Mouse (Mus musculus) retina, postnatal 1 day (tissue): ENCODE measurements around the gene Cdhr2.
A peak's percentile ranks its signal among the peaks of the same experiment; 100 is the strongest.

ENCODE experiments used
- DNase-seq: peaks from one replicate; pipeline ENCODE4 v3.0.0-alpha.2; 2012

Cdhr2 gene

DNA sequence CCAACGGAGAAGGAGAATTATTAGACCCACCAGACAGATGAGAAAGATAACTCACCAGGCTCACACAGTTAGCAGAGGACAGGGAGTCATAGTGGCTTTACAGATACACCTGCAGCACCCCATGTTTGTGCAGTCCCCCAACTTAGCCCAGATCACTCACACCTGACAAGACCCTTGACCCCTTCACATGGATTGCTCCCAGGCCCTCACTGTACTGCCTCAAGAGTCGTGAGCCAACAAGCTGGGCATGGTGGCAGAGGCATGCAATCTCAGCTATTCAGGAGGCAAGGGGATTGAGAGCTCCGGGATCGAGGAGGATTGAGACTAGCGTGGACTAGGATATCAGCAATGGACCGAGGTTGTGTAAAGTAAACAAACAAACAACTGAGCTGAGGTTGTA lies 52.5 kb downstream of the Cdhr2 start:
- no peak for DNase-seq

DNA sequence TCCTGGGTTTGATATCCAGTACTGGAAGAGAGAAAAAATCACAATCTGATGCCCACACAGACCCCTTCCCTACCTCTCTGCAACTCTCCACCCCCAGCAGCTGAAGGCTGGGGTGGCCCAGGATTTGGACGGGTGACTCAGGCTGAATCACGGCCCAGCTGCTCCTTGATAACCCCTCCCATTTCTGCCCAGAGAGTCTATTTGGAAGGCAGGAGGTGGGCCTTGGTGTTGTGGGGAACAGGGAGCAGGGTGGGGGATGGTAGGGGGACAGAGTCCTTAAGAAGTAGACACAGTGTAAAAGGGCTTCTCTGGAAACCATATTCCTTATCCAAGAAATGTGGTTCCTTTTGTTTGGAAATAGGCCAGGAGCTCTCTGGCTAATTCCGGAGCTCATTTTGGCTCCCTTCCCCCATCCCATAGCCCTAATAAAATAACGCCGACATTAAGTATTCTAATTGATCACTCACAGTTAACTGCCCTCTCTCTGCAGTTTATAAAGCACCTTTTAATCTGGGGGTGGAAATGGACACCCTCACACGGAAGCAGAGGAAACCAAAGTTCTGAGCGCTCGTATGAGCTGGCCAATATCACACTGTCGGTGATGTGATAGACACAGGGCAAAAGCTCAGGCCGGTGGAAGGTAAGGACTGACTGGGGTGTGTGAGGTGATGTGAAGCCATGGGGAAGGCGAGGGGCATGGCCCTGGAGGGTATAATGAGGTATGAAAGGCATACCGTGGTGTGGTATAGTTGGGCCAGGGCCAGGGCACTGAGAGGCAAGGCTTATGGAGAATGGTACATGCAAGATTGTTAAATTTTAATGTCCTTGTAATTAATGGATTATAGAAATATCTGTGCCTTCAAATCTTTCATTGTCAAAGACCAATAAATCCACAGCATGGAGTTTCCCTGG lies 53.2 kb downstream of the Cdhr2 start:
- peak; percentile 36 for DNase-seq

DNA sequence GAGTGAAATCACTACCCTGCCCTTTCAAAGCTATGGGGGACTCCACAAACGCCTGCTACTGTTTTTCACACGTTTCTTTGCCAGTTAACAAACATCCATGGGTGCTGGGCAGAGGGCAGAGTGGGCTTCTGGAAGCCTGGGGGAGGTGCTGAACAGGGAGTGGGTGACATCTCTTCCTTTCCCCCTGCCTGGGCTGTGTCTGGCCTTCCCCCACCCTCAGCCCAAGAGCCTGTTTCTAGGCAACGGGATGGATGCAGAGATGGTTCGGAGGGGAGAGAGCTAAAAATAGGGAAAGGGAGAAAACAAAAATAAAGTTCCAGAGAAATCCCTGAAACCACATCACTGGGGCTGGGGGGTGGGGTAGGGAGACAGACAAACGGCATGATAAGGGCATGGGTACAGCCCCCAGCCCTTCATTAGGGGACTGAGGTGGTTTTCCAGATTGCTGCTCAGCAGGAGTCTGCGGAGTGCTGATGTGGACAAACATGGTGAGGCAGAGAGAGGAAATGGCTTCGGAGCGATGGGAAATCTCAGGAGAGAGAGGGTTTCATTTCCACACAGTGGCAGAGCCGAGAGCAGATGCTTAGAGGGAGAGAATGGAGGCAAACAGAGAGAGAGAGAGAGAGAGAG lies 54.1 kb downstream of the Cdhr2 start:
- peak; percentile 30 for DNase-seq

DNA sequence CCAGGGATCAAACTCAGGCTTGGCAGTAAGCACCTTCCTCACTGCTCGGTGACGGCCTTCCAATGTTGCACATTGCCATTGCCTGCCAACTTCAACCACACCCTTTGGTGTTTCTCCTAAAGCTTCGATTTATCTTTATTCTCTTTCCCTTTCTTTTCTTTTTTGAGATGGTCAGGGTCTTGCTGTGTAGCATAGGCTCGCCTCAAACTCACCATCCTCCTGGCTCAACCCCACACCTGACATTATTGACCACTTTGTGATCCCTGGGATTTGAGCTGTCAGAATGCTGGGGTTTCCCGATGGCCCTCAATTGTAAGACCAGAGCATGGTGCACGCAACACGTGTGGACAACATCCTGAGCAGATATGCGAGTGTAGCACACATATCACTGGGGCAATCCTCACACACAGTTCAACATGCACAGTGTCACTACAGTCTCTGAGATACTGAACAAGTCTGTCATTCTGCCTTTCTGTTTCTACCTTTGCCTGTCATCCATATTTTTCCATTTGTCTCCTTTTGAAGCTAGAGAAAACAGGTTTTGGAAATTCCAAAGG lies 55.0 kb downstream of the Cdhr2 start:
- no peak for DNase-seq

DNA sequence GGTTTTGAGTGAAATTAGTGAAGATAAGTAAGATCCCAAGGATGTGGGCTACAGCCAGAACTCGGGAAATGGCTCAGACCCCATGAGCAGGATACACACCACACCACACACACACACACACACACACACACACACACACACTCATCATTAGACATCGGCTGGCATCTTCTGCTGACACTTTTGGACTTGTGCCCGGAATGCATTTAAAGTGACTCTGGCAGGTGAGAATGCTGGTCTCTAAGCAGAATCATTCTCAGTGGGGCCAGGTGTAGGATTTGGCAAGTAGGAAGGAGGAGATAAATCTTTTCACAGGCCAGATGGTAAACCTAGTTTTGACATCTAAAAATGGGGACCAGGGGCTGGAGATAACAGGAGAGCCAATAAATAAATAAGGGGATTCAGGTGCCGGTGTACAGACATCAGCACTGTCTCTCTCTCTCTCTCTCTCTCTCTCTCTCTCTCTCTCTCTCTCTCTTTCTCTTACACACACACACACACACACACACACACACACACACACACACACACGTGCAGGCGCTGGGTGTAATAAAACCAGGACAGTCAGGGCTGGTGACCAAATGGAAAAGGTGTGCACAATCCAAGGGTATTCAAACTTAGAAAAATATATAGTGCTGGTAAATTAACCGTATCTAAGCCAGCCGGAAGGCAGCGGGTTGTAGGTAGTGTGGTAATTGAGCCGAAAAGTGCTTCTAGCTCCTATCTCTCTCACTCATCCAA lies 56.0 kb downstream of the Cdhr2 start:
- DNase-seq: no peak

DNA sequence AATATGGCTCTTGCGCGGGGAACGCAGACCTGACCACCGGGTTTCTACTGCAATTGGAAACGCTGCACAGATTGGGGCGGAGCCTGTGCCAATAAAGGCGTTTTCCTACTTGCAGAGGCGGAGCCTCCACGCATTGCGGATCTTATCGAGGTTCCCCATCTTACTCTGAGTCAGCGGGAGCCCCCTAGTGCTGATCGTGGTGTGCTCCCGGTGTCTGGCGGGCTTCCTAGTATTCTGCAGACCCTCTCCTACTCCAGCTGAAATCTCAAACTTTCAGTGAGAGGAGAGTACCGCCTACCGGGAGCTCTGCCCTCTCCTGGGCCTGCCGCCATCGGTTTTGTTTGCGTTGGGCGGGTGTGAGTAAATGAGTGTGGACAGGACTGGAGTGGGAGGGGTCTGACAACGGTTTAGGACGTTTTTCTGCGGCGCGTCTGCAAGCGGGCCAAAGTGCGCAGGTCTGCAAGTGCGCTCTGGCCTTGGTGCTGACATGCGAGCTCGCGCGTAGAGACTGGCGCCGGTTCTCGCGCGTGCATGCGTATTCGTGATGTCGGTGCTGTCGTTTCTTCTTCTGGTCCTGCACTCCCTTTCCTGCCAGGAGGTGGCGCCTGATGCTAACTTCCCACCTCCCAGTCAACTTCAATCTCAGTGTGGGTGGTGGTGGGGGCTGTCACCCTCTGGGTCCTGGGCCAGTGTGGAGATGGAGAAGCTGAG lies 56.9 kb downstream of the Cdhr2 start:
- peak; percentile 96 for DNase-seq

DNA sequence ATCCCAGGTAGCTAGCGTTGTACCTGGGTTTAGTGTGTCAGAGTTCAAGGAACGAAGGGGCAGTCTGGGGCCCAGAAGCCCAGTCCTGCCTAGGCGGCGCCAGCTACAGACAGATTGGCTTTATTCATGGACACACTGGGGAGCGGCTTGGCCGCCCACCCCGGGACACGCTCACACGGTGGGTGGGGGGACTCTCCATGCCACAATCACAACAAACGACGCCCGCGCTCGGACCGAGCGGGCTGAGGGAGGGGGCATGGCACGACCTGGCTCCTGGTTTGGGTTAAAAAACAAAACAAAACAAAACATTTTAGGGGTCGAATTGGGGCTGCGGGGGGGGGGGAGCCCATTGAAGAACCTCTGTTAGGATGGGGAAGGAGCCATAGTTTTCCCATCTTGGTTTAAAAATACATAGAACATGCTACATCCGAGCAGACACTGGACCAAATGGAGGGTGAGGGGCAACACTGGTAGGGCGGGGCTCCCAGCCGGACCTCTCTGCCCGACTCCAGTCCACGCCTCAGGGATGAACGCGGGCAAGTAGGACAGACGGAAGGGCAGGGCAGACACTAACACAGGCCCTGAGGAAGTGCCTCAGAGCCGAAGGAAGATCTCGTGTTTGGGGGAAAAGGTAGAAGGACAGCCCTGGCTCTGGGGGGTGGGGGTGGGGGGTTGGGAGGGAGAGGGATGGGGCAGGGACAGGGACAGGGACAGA lies 57.7 kb downstream of the Cdhr2 start:
- peak; percentile 45 for DNase-seq

DNA sequence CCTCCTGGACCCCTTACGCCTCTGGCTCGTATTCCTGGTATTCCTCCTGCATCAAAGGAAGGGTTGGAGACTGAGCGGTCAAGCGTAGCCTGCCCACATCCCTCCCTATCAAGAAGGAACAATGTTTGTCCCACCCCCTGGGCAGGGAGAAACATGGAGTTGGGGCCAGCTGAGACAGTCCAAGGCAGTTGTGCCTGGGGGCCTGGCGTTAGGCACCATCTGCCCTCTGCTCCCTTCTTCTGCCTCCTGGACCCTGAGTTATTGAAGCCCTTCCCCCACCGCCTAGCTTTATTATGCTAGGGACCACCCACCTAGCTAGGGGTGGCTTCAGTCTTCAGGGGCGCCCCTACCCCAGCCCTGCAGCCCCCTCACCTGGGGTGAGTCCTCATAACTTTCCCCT lies 58.2 kb downstream of the Cdhr2 start:
- peak; percentile 62 for DNase-seq

DNA sequence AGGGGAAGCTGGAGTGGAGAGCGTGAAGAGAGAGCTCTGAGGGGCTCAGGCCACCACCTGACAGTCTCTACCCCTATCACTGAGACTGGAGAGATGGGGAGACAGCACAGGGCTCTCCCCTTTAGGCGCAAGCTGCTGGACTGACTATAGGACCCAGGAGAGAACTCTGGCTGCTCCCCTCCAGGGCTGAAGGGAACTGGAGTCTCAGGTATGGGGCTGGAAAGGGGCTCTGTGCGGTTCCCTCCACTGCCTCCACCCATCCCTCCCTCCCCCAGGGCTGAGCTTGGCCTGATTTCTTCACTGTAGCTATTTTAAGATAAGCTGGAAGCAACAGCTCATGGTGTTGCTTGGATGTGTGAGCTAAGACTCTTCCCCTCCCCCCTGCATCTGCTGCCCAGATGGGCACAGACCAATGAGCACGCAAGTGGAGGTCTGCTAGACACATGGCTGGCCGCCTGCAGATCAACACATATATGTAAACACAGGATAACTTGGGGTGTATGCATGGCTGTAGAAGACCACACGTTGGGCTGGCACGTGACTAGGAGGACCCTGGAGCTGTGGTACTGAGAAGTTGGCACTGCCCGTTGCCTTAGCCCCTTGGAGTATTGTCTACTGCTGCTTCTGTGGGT lies 59.0 kb downstream of the Cdhr2 start:
- peak; percentile 90 for DNase-seq

DNA sequence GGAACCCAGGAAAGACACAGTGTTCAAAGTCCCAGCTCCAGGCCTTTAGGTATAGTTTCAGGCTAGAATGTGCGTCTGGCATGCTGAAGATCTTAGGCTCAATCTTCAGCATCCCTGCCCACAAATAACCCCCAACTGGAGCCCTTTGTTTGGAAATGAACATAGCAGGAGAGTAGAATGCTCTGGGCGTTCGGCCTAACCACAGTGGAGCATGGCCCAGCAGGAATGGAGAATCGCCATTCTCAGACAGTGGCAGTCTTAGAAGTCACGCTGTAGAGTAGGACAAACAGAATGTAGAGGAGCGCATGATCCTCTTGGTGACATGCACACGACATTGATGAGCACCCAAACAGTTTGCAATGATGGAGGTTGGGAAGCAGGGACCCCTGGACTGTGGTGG lies 59.6 kb downstream of the Cdhr2 start:
- no peak for DNase-seq

DNA sequence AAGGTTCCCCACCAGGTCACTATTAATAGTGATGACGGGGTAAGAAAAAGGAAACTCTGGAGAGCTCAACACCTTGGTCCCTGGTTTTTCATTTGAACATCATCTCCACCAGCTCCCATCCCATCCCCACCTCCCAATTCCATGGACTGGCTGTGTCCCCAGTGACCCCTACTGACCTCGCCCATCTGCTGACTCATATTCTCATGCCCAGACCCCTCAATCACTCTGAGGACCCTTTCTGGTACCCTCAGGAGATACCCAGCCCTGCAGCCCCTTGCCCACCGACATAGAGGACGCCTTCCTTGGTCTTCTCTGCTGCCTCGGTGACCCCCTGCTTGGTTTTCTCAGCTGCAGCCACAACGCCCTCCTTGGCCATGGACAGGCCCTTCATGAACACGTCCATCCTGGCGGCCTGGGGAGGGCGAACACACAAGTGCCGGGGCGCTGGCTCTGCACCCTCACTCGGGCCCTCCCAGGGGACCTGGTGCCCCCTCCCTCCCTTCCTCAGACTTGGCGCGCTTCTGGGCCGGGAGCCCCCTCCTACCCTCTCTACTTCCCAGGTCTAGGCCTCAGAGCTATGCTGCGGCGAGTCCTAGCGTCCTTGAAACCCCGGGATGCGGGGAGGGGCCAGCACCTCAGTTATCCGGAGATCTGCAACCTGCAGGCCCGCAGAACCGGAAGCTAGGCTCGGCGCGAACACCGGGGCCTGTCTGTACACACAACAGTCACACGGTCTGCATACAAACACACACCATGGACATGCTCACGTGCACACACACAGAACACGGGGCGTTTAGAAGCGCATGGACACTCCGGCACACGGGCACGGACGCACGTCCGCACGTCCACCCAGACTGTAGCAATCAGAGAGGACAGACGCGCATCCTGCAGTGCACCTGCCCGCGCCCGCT lies 64.3 kb downstream of the Cdhr2 start:
- DNase-seq: no peak

DNA sequence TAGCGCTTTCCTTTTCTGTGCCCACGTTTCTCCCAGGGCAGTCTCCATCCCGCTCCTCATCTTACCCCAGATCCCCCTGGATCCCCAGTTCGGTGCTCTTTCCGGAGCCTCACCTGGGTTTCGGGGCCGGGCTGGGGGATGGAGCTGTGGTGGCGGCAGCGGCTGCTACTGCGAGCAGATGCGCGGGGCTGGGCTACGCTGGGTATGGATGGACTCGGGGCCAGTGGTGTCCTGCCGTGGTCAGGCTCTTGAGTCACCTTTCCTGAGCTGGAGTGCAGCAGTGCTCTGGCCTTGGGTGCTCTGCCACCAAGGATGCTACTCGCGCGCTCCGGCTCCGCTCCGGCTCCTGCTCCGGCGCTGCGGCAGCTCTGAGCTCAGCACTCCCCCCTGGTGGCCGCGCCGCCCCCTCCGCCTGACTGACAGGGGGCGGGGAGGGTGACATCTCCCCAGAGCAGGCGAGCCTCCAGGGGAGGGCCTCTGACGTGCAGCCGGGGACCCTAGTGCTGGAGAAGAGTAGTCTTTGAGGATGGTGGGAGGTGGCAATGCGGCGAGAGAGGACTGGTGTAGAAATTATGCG lies 65.0 kb downstream of the Cdhr2 start, which contains the start of gene Sncb:
Gene Sncb (minus strand): TSS at position 404 of the 577 bp plus-strand sequence.
- DNase-seq: peak; percentile 85

DNA sequence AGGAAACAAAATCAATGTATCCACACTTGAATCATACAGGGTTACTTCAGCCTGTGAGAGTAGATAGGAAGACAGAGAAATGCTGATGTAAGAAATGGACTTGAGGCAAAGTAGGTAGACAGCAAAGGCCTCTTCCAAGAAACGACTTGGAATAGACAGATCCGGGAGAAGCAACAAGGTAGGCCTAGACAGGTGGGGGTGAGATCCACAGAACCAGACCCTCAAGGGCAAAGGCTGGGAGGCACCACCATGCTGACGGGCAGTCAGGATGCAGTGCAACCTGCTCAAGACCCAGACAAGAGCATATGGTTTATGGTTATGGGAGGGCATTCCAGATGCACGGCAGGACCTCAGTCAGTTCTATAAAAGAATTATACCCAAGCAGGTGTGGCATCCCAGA lies 65.8 kb downstream of the Cdhr2 start:
- DNase-seq: no peak

DNA sequence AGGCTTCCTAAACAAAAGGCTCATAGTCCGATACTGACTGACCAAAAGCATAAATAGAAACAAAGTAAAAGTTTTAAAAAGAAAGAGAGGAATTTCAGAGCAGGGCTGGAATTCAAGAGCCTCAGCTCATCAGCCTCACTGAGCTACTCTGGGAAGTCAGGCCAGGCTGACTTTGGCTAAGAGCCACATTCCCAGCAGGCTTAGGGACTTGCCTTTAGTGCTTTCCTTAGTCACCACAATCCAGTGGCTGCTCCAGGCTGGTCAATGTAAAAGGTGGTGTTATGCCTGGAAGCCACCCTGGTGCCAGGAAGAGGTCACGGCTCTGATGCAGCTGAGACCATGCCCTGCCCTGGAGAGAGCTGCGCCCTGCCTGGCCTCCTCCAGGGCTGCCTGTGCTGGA lies 79.3 kb downstream of the Cdhr2 start:
- DNase-seq: no peak

DNA sequence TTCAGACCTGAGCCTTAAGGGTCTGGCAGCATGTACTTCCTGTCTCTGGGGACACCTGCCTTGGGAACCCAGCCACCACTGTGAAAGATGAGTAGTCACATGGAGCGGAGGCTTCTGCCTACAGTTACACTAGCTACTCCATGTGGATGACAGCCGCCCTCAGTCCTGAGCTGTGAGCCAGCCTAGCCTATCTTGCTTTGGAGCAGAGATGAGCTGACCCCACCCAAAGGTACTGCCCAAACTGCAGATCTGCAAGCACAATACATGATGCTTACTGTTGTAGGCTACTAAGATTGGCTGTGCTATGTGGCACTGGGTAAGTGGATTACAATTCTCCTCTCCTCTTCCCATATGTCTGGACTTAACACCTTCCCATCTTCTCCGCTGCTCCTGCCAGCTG lies 79.8 kb downstream of the Cdhr2 start:
- DNase-seq: no peak

DNA sequence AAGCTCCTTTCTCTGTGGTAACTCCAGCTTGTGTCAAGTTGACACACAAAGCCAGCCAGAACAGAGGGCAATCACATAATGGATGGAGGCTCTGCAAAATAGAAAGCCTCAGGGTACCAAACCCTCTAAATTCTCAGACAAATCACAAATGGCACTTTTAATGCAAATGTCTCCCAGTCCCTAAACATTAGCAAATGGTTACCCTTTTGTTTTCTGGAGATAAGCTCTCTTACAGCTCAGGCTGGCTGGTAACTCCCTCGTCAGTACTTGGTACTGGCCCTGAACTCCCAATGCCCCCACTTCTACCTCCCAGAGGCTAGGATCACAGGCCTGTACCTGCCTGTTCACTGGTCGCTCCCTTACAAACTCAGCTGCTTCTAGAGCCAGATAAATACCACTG lies 82.0 kb downstream of the Cdhr2 start:
- no peak for DNase-seq

DNA sequence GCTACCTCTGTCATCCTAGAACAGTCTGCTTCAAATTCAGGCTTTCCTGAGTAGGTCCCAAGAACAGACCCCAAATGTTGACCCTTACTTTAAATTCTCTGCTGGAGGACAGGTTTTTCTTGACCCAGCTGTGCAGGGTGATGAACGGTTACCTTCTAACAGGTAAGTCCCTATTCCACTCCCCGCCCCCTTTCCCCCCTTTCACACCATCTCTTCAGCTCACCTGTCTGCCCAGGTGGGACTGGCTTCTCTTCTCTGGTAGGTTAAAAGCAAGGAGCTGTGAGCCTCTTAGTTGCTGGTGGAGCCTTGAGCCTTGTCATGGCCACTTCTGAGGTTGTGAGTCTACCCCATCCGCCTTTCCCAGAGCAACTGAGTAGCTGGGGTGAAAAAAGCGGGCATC lies 82.4 kb downstream of the Cdhr2 start, which contains the start of gene Eif4e1b:
Gene Eif4e1b (plus strand): TSS at position 301 of the 400 bp plus-strand sequence.
- DNase-seq: no peak
